Mouse (Mus musculus) spleen, adult 2 months (tissue): ENCODE results near the gene Cstf2t.

Source experiments
- CTCF ChIP-seq: fragments of 200-500 bp; IDR thresholded peaks from 2 replicates; pipeline ENCODE4 v1.5.1; 2011; ENCODE audit warnings: mild to moderate bottlenecking, inconsistent platforms; ENCODE audit not compliant: insufficient read depth, insufficient read length, insufficient replicate concordance; ENCODE audit errors: extremely low read depth
- POLR2A ChIP-seq: fragments of 200-500 bp; IDR thresholded peaks from 2 replicates; pipeline ENCODE4 v1.6.1; 2011; ENCODE audit warnings: low read depth, low read length, inconsistent platforms

- TF ChIP-seq CTCF (no peak), POLR2A (no peak)
These were observed 16.7 kb downstream of the Cstf2t start for GRCm38 (mm10) chr19:31099369-31099768.
